Mouse (Mus musculus): ENCODE data around the gene Large1. TPM values are rescaled to one million over a fixed set of nuclear protein-coding genes. Genes with fewer than 3 reads are reported as not detected.
A peak's percentile ranks its signal among the peaks of the same experiment; 100 is the strongest.

Large1 gene
- polyA plus RNA-seq, 2 experiments = 0.56 to 1.1 TPM

- ATAC-seq (ENCODE audit: insufficient read depth) = peak; percentile 12; the same call in 1 of the 2 replicates
- DNase-seq (ENCODE audit: low read depth in 3 of 3, low spot score in 3 of 3) = no peak
- no peaks in the 10 kb centered on the region for H3K9me3 ChIP-seq (ENCODE audit: control insufficient read depth, low read length)
- no peak for TF ChIP-seq CTCF (IDR thresholded peaks at IDR 0.05; ENCODE audit: low read depth)
- H3K9ac ChIP-seq (replicated peaks) = 0 out of 2 replicates have a peak overlapping the region, but pooled peaks have one; percentile 3
- 0% methylated on average over 16 of the region's 16 CpGs for WGBS (ENCODE audit: insufficient replicate concordance)
- H3K27ac ChIP-seq = no peak overlapping the region
- H3K4me3 ChIP-seq (ENCODE audit: insufficient read depth in 1 of 2, low read depth in 2 of 2, low read length in 2 of 2) = peak overlapping the region; percentile 62 to 65
- peak overlapping the region; percentile 73 for H3K4me2 ChIP-seq (ENCODE audit: low read depth)
- H3K36me3 ChIP-seq (replicated peaks; ENCODE audit: control insufficient read depth, insufficient read depth, low read depth) = no peaks in the 10 kb centered on the region
- peaks cover 29% of the 10 kb centered on the region for H3K27me3 ChIP-seq (ENCODE audit: control insufficient read depth, insufficient read depth, low read length)
- H3K4me1 ChIP-seq (replicated peaks; ENCODE audit: control insufficient read depth in 2 of 2, insufficient read depth in 2 of 2, low read length in 1 of 2) = peaks cover 0 to 4% of the 10 kb centered on the region in 2 experiments; a peak in 2 of 4 replicates
Observed at GRCm38 (mm10) chr8:73353794-73354179, 447 bp upstream of the Large1 start.

- H3K27me3 ChIP-seq (ENCODE audit: control insufficient read depth, insufficient read depth, low read length) = peaks cover 29% of the 10 kb centered on the region
- 2% methylated on average over 52 of the region's 56 CpGs for WGBS (ENCODE audit: insufficient replicate concordance)
- H3K4me3 ChIP-seq (ENCODE audit: insufficient read depth in 1 of 2, low read depth in 2 of 2, low read length in 2 of 2) = peak overlapping the region; percentile 62 to 65
- no peak for TF ChIP-seq CTCF (IDR thresholded peaks at IDR 0.05; ENCODE audit: low read depth)
- H3K9ac ChIP-seq (replicated peaks) = peak overlapping the region; percentile 18
- peak; percentile 11 for ATAC-seq (ENCODE audit: insufficient read depth)
- H3K4me2 ChIP-seq (ENCODE audit: low read depth) = peak overlapping the region; percentile 73
- H3K36me3 ChIP-seq (replicated peaks; ENCODE audit: control insufficient read depth, insufficient read depth, low read depth) = no peaks in the 10 kb centered on the region
- no peak for DNase-seq (ENCODE audit: low read depth in 3 of 3, low spot score in 3 of 3)
- peaks cover 0 to 4% of the 10 kb centered on the region in 2 experiments; a peak in 2 of 4 replicates for H3K4me1 ChIP-seq (replicated peaks; ENCODE audit: control insufficient read depth in 2 of 2, insufficient read depth in 2 of 2, low read length in 1 of 2)
- no peak overlapping the region for H3K27ac ChIP-seq
- H3K9me3 ChIP-seq (ENCODE audit: control insufficient read depth, low read length) = no peaks in the 10 kb centered on the region
Observed at GRCm38 (mm10) chr8:73352301-73353107, 836 bp downstream of the Large1 start.

- no peak overlapping the region for H3K4me3 ChIP-seq (ENCODE audit: insufficient read depth in 1 of 2, low read depth in 2 of 2, low read length in 2 of 2)
- no peaks in the 10 kb centered on the region for H3K9me3 ChIP-seq (ENCODE audit: control insufficient read depth, low read length)
- TF ChIP-seq EP300 (IDR thresholded peaks at IDR 0.05; ENCODE audit: low read depth) (no peak), CTCF (IDR thresholded peaks at IDR 0.05; ENCODE audit: low read depth) (peak; percentile 35; the same call in 1 of the 2 replicates)
- ATAC-seq (ENCODE audit: insufficient read depth) (no peak), DNase-seq (ENCODE audit: low read depth in 3 of 3, low spot score in 3 of 3) (no peak)
- peaks cover 29% of the 10 kb centered on the region for H3K27me3 ChIP-seq (ENCODE audit: control insufficient read depth, insufficient read depth, low read length)
- no peak overlapping the region for H3K9ac ChIP-seq (replicated peaks)
- peaks cover 0 to 4% of the 10 kb centered on the region in 2 experiments; a peak in 2 of 4 replicates for H3K4me1 ChIP-seq (replicated peaks; ENCODE audit: control insufficient read depth in 2 of 2, insufficient read depth in 2 of 2, low read length in 1 of 2)
- H3K4me2 ChIP-seq (ENCODE audit: low read depth) = no peak overlapping the region
- H3K27ac ChIP-seq = no peak overlapping the region
- 31% methylated on average over 2 of the region's 2 CpGs for WGBS (ENCODE audit: insufficient replicate concordance)
- H3K36me3 ChIP-seq (replicated peaks; ENCODE audit: control insufficient read depth, insufficient read depth, low read depth) = no peaks in the 10 kb centered on the region
Observed at GRCm38 (mm10) chr8:73350366-73350765, 3.0 kb downstream of the Large1 start.

GRCm38 (mm10) chr8:73342761-73343395, 10.5 kb downstream of the Large1 start:
- Histone ChIP-seq H3K27me3 (ENCODE audit: control insufficient read depth, insufficient read depth, low read length) (no peaks in the 10 kb centered on the region), H3K4me3 (ENCODE audit: insufficient read depth in 1 of 2, low read depth in 2 of 2, low read length in 2 of 2) (no peak overlapping the region), H3K27ac (no peak overlapping the region), H3K9me3 (ENCODE audit: control insufficient read depth, low read length) (no peaks in the 10 kb centered on the region), H3K4me1 (replicated peaks; ENCODE audit: control insufficient read depth in 2 of 2, insufficient read depth in 2 of 2, low read length in 1 of 2) (no peaks in the 10 kb centered on the region; a peak in 1 of 4 replicates), H3K9ac (replicated peaks) (no peak overlapping the region), H3K36me3 (replicated peaks; ENCODE audit: control insufficient read depth, insufficient read depth, low read depth) (no peaks in the 10 kb centered on the region), H3K4me2 (ENCODE audit: low read depth) (no peak overlapping the region)
- 66% methylated on average over 3 of the region's 3 CpGs for WGBS (ENCODE audit: insufficient replicate concordance)
- ATAC-seq (ENCODE audit: insufficient read depth) (no peak), DNase-seq (ENCODE audit: low read depth in 3 of 3, low spot score in 3 of 3) (no peak)
- TF ChIP-seq CTCF (IDR thresholded peaks at IDR 0.05; ENCODE audit: low read depth) = no peak
- no peak for TF ChIP-seq EP300 (IDR thresholded peaks at IDR 0.05; ENCODE audit: low read depth)

GRCm38 (mm10) chr8:73336845-73337244, 16.5 kb downstream of the Large1 start:
- Histone ChIP-seq H3K9ac (replicated peaks) (no peak overlapping the region), H3K9me3 (ENCODE audit: control insufficient read depth, low read length) (no peaks in the 10 kb centered on the region), H3K4me3 (ENCODE audit: insufficient read depth in 1 of 2, low read depth in 2 of 2, low read length in 2 of 2) (no peak overlapping the region), H3K27me3 (ENCODE audit: control insufficient read depth, insufficient read depth, low read length) (no peaks in the 10 kb centered on the region), H3K36me3 (replicated peaks; ENCODE audit: control insufficient read depth, insufficient read depth, low read depth) (no peaks in the 10 kb centered on the region), H3K4me2 (ENCODE audit: low read depth) (no peak overlapping the region), H3K4me1 (replicated peaks; ENCODE audit: control insufficient read depth in 2 of 2, insufficient read depth in 2 of 2, low read length in 1 of 2) (no peaks in the 10 kb centered on the region), H3K27ac (no peak overlapping the region)
- 31% methylated on average over 1 of the region's 1 CpGs for WGBS (ENCODE audit: insufficient replicate concordance)
- no peak for DNase-seq (ENCODE audit: low read depth in 3 of 3, low spot score in 3 of 3)
- ATAC-seq (ENCODE audit: insufficient read depth) = no peak
- TF ChIP-seq EP300 (IDR thresholded peaks at IDR 0.05; ENCODE audit: low read depth) = no peak
